Mouse (Mus musculus) neural tube, embryonic 11.5 days (tissue): ENCODE results near the gene Plekho2. TPM values are rescaled to one million over a fixed set of nuclear protein-coding genes. Genes with fewer than 3 reads are reported as not detected.

Source experiments
- ATAC-seq: fragments of 200-750 bp; cut with Nextera tagmentation; 2 replicates; pipeline ENCODE4 v1.8.0; 2017; ENCODE audit warnings: moderate number of reproducible peaks, mild to moderate bottlenecking, moderate TSS enrichment, moderate library complexity; ENCODE audit not compliant: insufficient read depth, low FRiP score, low TSS enrichment
- DNase-seq: peaks from one replicate; pipeline ENCODE4 v3.0.0-alpha.2; 2015; ENCODE audit warnings: low spot score
- H3K27ac ChIP-seq: fragments of 300-500 bp; sonication (generic); 2 replicates; pipeline ENCODE4 v1.5.1; 2014; ENCODE audit warnings: low read depth, mild to moderate bottlenecking, low read length
- H3K27me3 ChIP-seq: fragments of 300-500 bp; sonication (generic); 2 replicates; pipeline ENCODE4 v1.6.1; 2014; ENCODE audit warnings: mild to moderate bottlenecking, low read length, mixed read lengths; ENCODE audit not compliant: control insufficient read depth, insufficient read depth
- H3K36me3 ChIP-seq: fragments of 300-500 bp; sonication (generic); 2 replicates; pipeline ENCODE4 v1.6.1; 2014; ENCODE audit warnings: mild to moderate bottlenecking, low read length, moderate library complexity, mixed read lengths; ENCODE audit not compliant: control insufficient read depth, insufficient read depth
- H3K4me1 ChIP-seq: fragments of 300-500 bp; sonication (generic); 2 replicates; pipeline ENCODE4 v1.6.1; 2014; ENCODE audit warnings: low read length, mixed read lengths; ENCODE audit not compliant: control insufficient read depth, insufficient read depth
- H3K4me2 ChIP-seq: fragments of 300-500 bp; sonication (generic); 2 replicates; pipeline ENCODE4 v1.6.1; 2014; ENCODE audit warnings: low read depth, mild to moderate bottlenecking, moderate library complexity
- H3K4me3 ChIP-seq: fragments of 300-500 bp; sonication (generic); 2 replicates; pipeline ENCODE4 v1.5.1; 2014; ENCODE audit warnings: low read depth, low read length
- H3K9ac ChIP-seq: fragments of 300-500 bp; sonication (generic); 2 replicates; pipeline ENCODE4 v1.6.1; 2014; ENCODE audit warnings: mild to moderate bottlenecking, low read length
- H3K9me3 ChIP-seq: fragments of 300-500 bp; sonication (generic); 2 replicates; pipeline ENCODE4 v1.6.1; 2016; ENCODE audit warnings: low read length; ENCODE audit not compliant: control insufficient read depth
- WGBS: fragments of 180-500 bp; shearing (Covaris S2); extraction: QIAGEN DNeasy Blood & Tissue Kit; methylation state at CpG from one replicate; pipeline ENCODE4 v1.1.7; 2014; 5-methylcytosine and 5-hydroxymethylcytosine counted together
- polyA plus RNA-seq: library from polyadenylated mRNA; unstranded; fragments of >200 nt; fragmentation: Nextera tagmentation; extraction: Ambion mirVana; gene quantifications from 2 replicates; pipeline ENCODE4 v1.2.1, GENCODE M21; 2014

Gene Plekho2
- polyA plus RNA-seq, 1 experiment from 2014 or later = 13.3 TPM

- WGBS = 93% methylated on average over 5 of the region's 5 CpGs
Observed at GRCm38 (mm10) chr9:65563073-65563472, 16.8 kb downstream of the Plekho2 start.

DNA sequence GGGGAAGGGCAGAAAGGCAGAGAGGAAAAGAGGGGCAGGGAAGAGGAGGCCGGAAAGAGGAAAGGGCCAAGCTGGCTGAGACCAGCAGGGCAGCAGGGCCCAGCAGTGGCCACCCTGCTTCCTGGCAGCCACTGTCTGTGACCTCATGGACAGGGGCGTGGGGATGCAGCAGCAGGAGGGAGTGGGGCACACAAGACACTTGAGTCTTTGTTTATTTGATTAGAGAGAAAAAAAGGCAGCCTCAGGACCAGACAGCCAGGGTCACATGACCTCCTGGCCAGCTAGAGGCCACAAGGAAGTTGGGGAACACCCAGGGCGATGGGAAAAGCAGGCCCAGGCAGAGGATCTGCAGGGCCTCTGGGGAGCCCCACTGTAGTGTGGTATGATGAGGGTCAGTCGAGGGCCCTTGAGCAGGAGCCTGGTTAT is 17.7 kb downstream of the Plekho2 start:
- Histone ChIP-seq H3K27ac (peak overlapping the region; percentile 3; the same call in 1 of the 2 replicates), H3K4me1 (peaks cover 7% of the 10 kb centered on the region; the same call in 1 of the 2 replicates), H3K9me3 (no peaks in the 10 kb centered on the region), H3K36me3 (peaks cover 2% of the 10 kb centered on the region), H3K4me3 (no peak overlapping the region), H3K27me3 (no peaks in the 10 kb centered on the region), H3K4me2 (no peak overlapping the region), H3K9ac (peak overlapping the region; percentile 2; the same call in 1 of the 2 replicates)
- 38% methylated on average over 4 of the region's 4 CpGs for whole genome bisulfite sequencing
- ATAC-seq (no peak), DNase-seq (no peak)

More at GRCm38 (mm10) chr9:65563073-65563472, 16.8 kb downstream of the Plekho2 start:
- ATAC-seq (no peak), DNase-seq (no peak)
- Histone ChIP-seq H3K4me2 (no peak overlapping the region), H3K9me3 (no peaks in the 10 kb centered on the region), H3K4me3 (no peak overlapping the region), H3K36me3 (peaks cover 2% of the 10 kb centered on the region), H3K9ac (no peak overlapping the region), H3K4me1 (peaks cover 7% of the 10 kb centered on the region; the same call in 1 of the 2 replicates), H3K27ac (no peak overlapping the region), H3K27me3 (no peaks in the 10 kb centered on the region)

DNA sequence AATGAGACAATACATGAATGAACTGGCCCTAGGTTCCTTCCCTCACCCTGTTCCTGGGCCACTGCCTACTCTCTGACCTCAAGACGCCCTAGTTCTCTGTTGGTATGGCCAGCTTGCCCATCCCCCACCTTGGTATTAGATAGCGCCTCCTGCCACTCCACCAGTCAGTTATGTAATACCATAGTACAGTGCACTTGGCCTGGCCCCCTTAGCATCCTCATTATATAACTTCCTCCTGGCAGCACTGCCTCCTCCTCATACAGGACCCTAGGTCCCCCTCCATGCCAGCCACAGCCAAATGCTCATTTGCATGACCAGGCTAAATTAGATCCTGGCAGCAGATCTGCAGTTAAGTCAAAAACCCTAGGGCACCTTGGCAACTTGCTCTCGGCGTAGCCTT is 18.8 kb downstream of the Plekho2 start:
- H3K4me3 ChIP-seq = no peak overlapping the region
- 88% methylated on average over 4 of the region's 4 CpGs for WGBS
- H3K9ac ChIP-seq = no peak overlapping the region
- peaks cover 5% of the 10 kb centered on the region for H3K36me3 ChIP-seq
- H3K4me1 ChIP-seq = peaks cover 7% of the 10 kb centered on the region; the same call in 1 of the 2 replicates
- H3K9me3 ChIP-seq = no peaks in the 10 kb centered on the region
- no peaks in the 10 kb centered on the region for H3K27me3 ChIP-seq
- H3K27ac ChIP-seq = no peak overlapping the region
- H3K4me2 ChIP-seq = no peak overlapping the region
- DNase-seq (no peak), ATAC-seq (no peak)

DNA sequence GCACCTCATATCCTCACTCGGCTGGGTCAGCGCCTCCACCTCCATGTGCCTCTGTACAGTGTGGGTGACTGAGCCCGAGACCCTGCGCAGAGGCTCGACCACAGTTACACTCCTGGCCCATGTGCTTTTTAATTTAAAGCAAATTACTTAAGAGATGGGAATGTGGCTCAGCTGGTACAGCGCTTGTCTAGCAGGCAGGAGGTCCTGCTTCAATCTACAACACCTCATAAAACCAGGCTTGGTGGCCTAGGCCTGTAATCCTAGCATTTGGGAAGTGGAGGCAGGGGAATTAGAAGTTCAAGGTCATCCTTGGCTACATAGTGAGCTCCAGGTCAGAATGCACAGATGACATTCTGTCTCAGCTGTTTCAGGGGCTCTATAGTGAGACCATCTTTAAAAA is 21.0 kb downstream of the Plekho2 start:
- Histone ChIP-seq H3K27me3 (no peaks in the 10 kb centered on the region), H3K36me3 (peaks cover 8% of the 10 kb centered on the region), H3K4me3 (no peak overlapping the region), H3K27ac (no peak overlapping the region), H3K4me2 (no peak overlapping the region), H3K9ac (no peak overlapping the region), H3K4me1 (peaks cover 21% of the 10 kb centered on the region), H3K9me3 (no peaks in the 10 kb centered on the region)
- no peak for DNase-seq
- no peak for ATAC-seq
- WGBS = 92% methylated on average over 6 of the region's 6 CpGs

- 97% methylated on average over 5 of the region's 5 CpGs for WGBS
- Histone ChIP-seq H3K36me3 (peaks cover 6% of the 10 kb centered on the region), H3K27ac (no peak overlapping the region), H3K9ac (no peak overlapping the region), H3K4me3 (no peak overlapping the region), H3K4me2 (no peak overlapping the region), H3K27me3 (no peaks in the 10 kb centered on the region), H3K4me1 (peaks cover 18% of the 10 kb centered on the region), H3K9me3 (no peaks in the 10 kb centered on the region)
- no peak for DNase-seq
- ATAC-seq = no peak
Observed at GRCm38 (mm10) chr9:65556979-65557378, 22.9 kb downstream of the Plekho2 start.

DNA sequence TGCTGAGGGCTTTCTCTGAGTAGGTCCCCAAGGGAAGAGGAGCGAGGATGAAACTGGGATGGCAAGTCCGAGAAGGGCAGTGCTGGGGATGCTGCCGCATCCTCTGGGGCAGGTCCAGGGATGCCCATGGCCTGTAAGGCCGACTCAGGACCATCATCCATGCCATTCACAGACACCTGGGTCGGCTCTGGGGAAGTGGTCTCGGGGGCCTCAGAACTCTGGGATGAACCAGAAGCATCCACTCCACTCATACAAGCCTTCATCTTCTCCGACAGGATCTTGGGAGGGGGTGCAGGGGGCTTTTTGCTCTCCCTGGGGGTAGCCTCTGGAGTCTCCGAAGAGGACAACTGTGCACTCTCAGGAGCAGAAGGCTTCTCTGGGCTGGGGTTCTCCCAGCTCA is 23.5 kb downstream of the Plekho2 start:
- no peak overlapping the region for H3K27ac ChIP-seq
- no peaks in the 10 kb centered on the region for H3K9me3 ChIP-seq
- DNase-seq (no peak), ATAC-seq (no peak)
- no peak overlapping the region for H3K4me3 ChIP-seq
- H3K36me3 ChIP-seq = peaks cover 6% of the 10 kb centered on the region
- no peak overlapping the region for H3K9ac ChIP-seq
- H3K27me3 ChIP-seq = no peaks in the 10 kb centered on the region
- WGBS = 92% methylated on average over 8 of the region's 8 CpGs
- H3K4me2 ChIP-seq = no peak overlapping the region
- peaks cover 14% of the 10 kb centered on the region for H3K4me1 ChIP-seq

DNA sequence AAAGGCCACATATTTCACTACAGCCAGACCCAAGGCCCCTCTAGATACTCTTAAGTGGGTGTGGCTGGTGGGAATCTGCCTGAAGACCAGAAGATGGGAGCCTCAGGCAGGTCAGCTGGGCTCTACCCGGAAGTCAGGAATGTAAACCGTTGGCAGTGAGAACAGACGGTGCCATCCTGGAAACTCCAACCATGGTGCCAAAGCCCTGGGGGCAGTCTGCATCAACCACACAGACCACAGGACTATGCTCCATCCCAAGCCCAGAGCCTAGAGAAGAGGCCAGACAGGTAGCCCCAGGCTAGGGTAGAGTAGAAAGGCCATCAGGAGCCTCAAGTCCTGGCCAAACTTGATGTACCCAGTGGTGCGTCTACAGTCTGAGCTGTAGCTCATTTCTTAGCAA is 24.2 kb downstream of the Plekho2 start:
- H3K27ac ChIP-seq = no peak overlapping the region

DNA sequence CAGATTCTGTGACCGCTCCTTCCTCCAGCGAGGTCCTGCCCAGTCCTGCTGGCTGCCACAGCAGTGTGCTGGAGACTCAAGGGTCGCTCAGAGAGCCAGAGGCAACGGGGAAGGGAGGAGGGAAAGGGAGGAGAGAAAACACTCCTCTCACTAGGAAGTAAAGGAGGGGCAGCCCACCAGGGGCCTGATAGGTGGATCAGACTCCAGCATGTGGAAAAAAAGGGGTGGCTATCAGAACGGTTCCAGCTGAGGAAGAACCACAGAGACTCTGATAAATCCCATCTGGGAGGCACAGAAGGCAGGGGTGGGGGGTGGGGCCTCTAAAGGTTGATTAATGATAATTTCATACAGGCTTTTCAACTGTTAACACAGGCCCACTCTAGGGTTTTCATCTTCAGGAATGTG is 24.8 kb downstream of the Plekho2 start:
- Histone ChIP-seq H3K27me3 (no peaks in the 10 kb centered on the region), H3K4me3 (no peak overlapping the region), H3K4me1 (peaks cover 24% of the 10 kb centered on the region), H3K27ac (peak overlapping the region; percentile 53), H3K9me3 (no peaks in the 10 kb centered on the region), H3K9ac (no peak overlapping the region), H3K36me3 (peaks cover 6% of the 10 kb centered on the region), H3K4me2 (no peak overlapping the region)
- ATAC-seq (no peak), DNase-seq (peak; percentile 45)
- WGBS = 17% methylated on average over 5 of the region's 5 CpGs

More for the DNA sequence above, 24.2 kb downstream of the Plekho2 start:
- 91% methylated on average over 4 of the region's 4 CpGs for WGBS
- Histone ChIP-seq H3K4me2 (no peak overlapping the region), H3K4me1 (peaks cover 21% of the 10 kb centered on the region), H3K27me3 (no peaks in the 10 kb centered on the region), H3K36me3 (peaks cover 6% of the 10 kb centered on the region), H3K9ac (no peak overlapping the region), H3K4me3 (no peak overlapping the region), H3K9me3 (no peaks in the 10 kb centered on the region)
- DNase-seq = no peak
- ATAC-seq = no peak

GRCm38 (mm10) chr9:65552711-65553110 is 27.1 kb downstream of the Plekho2 start:
- no peak overlapping the region for H3K9ac ChIP-seq
- H3K36me3 ChIP-seq = peaks cover 6% of the 10 kb centered on the region
- 93% methylated on average over 2 of the region's 2 CpGs for WGBS
- no peak overlapping the region for H3K4me3 ChIP-seq
- peaks cover 31% of the 10 kb centered on the region for H3K4me1 ChIP-seq
- DNase-seq (no peak), ATAC-seq (no peak)
- H3K9me3 ChIP-seq = no peaks in the 10 kb centered on the region
- no peak overlapping the region for H3K4me2 ChIP-seq
- no peaks in the 10 kb centered on the region for H3K27me3 ChIP-seq
- no peak overlapping the region for H3K27ac ChIP-seq
